Mouse (Mus musculus): Measurements from ENCODE around the gene Gm11634. TPM values are rescaled to one million over a fixed set of nuclear protein-coding genes. Genes with fewer than 3 reads are reported as not detected.

Gm11634 gene
- total RNA-seq (2023) = not detected

DNA sequence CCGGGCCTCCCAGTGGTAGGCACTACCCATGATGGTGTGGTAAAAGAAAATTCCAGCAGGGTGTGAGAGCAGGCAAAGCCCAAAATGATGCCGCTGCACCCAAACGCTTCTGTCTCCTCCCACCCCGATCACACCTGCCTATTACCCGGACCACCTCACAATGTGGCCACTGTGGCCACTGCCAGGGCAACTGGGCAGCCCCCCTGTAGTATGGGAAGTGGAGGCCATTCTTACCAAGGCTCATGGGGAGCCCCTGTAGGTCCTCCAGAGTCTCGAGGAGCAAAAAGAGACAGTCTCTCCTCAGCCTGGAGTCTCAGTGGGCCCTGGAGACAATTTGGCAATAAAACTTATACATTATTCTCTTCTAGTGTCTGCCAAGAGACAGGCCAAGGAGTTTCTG lies at the start of gene Gm11634:
Gene Gm11634, minus strand, starts transcription at position 101 of the 400 bp plus-strand sequence.

DNA sequence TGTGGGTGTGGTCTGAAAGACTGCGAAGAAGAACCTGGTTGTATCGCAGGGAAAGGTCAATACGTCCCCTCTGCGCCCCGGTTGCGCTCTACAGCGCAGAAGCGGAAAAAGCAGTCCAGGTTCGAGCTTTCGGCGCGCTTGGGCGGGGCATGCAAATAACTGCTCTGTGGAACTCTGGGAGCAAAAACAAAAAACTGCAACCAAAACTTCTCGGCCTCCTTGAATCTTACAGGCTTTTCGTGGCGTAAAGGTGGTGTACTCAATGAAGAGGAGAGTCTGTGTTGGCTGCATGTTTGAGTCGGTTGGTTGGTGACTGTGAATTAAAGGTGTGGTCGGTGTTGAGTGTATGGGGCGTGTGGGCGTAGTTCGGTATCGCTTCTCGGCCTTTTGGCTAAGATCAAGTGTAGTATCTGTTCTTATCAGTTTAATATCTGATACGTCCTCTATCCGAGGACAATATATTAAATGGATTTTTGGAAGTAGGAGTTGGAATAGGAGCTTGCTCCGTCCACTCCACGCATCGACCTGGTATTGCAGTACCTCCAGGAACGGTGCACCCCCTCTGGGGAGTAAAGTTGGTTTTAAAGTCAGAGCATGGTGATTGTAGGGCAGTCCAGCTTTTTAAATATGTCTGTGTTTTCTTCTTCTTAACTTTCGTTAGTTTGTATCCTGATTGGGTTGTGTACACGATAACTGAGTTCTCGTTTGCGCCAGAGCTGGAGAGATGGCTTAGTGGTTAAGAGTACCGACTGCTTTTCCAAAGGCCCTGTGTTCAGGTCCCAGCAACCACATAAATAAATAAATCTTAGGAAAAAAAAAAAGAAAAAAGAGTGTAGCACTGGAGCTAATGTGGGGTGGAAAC lies 28.2 kb upstream of the Gm11634 start, which contains the start of gene Rdm1:
Gene Rdm1, plus strand, starts transcription at position 201 of the 862 bp plus-strand sequence.

DNA sequence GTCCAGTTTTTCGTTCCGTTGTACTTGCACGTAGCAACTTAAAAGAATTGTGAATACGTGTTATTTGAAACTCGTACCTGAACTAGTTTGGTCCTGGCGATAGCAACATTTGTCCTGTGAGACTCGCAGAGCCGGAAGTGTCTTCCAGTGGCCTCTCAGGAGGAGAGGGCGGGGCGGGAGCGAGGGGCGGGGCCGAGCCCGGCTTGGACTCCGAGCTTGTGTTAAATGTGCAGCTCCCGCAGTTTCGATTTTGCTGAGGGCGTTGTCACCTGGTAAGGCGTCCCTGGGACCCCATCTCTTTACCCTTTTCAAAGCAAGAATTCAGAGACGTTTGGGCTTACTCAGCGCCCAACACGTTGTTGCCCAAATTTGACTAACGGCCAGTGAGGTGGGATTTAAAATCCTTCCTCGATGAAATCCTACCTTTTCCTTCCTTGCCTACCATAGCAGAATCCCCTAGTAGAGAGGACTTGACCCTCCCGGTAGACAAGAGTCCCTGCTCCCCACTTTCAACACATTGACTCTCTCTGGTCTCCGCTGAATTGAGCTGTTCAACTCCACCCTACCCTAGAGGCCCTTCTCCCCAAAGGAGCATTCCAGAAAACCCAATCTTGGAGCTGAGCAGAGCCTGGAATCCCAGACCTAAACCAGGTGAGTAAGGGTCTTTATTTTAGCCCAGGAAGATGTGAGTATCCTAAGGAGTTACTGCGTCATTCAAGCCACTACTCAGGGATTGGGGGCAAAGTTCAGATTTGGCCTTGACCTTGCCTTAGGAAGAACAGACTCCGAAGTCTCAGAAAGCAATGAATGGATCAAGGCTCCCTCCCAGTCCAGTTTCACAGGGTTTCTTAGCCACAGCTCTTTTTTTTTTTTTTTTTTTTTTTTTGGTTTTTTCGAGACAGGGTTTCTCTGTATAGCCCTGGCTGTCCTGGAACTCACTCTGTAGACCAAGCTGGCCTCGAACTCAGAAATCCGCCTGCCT lies 16.7 kb downstream of the Gm11634 start, which contains the start of gene Tmem106a:
Gene Tmem106a, plus strand, starts transcription at position 189 of the 982 bp plus-strand sequence.

DNA sequence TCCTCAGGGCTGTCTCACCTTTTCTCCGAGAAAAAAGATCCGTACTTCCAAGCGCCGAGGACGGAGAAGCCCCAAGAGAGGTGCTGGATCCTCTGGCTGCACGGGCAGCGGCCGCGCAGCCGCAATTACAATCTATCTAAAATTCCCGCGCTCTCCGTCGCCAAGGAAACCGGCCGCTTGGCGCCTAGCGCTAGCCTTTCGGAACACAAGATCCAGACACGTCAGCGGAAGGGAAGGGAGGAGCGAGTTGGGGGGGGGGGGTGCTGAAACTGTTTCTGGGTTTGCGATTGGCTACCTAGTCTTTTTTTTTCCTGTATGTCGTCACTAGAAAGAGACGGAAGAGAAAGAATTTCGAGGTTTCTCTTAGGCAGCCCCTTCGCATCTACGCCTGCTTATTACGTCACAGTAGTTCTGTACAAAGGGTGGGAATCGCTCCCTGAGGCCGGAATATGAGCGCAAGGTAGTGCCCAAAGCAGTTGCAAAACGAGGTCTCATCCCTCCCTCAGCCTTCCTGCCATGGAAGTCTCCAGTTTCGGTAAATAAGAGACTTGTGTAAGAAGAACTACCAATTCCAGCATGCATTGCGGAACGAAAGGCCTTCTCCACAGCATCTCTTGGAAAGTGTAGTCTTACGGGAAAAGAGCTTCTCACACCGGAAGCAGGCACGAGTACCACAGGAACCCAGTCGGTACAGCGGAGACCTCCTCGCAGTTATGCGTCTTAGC lies 47.1 kb downstream of the Gm11634 start, which contains the start of the genes Brca1 and Nbr1:
Gene Brca1, minus strand, starts transcription at position 205 of the 725 bp plus-strand sequence.
Gene Nbr1, plus strand, starts transcription at position 399 of the 725 bp plus-strand sequence.

Other genes with a start within 250 kb of the Gm11634 start
- gene G6pc, start 231.7 kb downstream of the Gm11634 start, total RNA-seq (2023) = not detected
- 23.4 TPM for gene Aarsd1, start 181.6 kb downstream of the Gm11634 start, total RNA-seq (2023)
- 2.0 TPM for gene Gm27029, start 174.5 kb downstream of the Gm11634 start, total RNA-seq (2023)
- 23.9 TPM for gene Rundc1, start 174.2 kb downstream of the Gm11634 start, total RNA-seq (2023)
- gene Ptges3l, start 173.9 kb downstream of the Gm11634 start, total RNA-seq (2023) = 7.1 TPM
- 134 TPM for gene Rpl27, start 157.0 kb downstream of the Gm11634 start, total RNA-seq (2023)
- gene Ifi35, start 150.8 kb downstream of the Gm11634 start, total RNA-seq (2023) = 60.5 TPM
- gene Rnd2, start 134.3 kb downstream of the Gm11634 start, total RNA-seq (2023) = not detected
- gene Vat1, start 133.0 kb downstream of the Gm11634 start, total RNA-seq (2023) = 15.0 TPM
- gene Brca1, start 47.3 kb downstream of the Gm11634 start, total RNA-seq (2023) = 2.5 TPM
- 132 TPM for gene Nbr1, start 47.1 kb downstream of the Gm11634 start, total RNA-seq (2023)
- gene Tmem106a, start 17.0 kb downstream of the Gm11634 start, total RNA-seq (2023) = 7.7 TPM
- gene Rdm1, start 27.9 kb upstream of the Gm11634 start, total RNA-seq (2023) = 33.6 TPM
- gene Arl4d, start 66.3 kb upstream of the Gm11634 start, total RNA-seq (2023) = 4.0 TPM
- gene Dhx8, start 133.7 kb upstream of the Gm11634 start, total RNA-seq (2023) = 74.8 TPM
- gene Etv4, start 186.1 kb upstream of the Gm11634 start, total RNA-seq (2023) = not detected